In the genomic region with DNA sequence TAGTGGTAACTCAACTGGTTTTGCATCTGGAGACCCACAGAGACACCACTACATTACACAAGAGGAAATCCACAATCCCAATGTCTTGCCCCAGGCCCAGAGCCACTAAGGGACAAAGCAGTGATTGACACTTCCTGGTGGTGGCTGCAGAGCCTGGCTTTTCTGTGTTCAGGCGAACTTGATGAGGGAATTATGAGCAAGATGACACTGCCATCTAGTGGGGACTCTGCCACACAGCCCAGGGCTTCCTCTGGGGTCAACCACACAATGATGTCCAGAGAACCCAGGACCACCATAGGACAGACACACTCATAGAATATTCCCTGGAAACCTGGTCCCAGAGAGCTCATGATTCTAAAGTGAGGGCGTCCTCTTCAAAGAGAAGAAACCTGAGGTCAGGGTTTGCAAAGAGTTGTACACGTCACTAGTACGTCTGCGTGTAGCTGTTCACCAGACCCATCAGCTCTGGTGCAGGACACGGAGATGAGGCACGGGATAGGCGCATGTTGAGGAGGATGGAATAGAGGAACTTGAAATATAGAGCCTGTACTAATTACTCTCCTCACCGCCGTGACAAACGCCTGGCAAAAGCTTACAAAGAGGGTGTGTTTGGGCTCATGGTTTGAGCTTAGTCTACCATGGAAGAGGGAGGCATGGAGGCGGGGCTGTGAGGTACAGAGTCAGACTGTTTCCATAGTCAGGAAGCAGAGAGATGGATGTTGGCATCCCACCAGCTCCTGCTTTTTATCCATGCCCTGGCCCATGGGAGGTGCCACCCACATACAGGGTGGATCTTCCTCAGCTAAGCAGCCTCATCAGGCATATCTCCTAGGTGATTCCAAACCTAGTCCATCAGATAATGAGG, we compare ENCODE assay signal across 9 mouse cellular contexts. TPM values are rescaled to one million over a fixed set of nuclear protein-coding genes. Genes with fewer than 3 reads are reported as not detected.
DNase-seq lines count a peak whose midpoint lies in the region; ATAC-seq lines count a peak whose summit lies in the region.
"Had no signal": no experiment of that assay in that cellular context is flagged by ENCODE, and none has a peak within 500 bp of the region (broad histone marks: within the 10 kb centered on the region; RNA-seq: fewer than 3 reads in every experiment).

No protein-coding gene starts in this region.

- H3K9ac ChIP-seq in hindbrain, embryonic 12.5 days: no peak overlapping the region

- no peak overlapping the region for H3K27ac ChIP-seq in hindbrain, embryonic 12.5 days
- H3K27ac ChIP-seq: macrophage had no signal

- H3K4me1 ChIP-seq in hindbrain, embryonic 12.5 days: peaks cover 6% of the 10 kb centered on the region

- ATAC-seq in hindbrain, embryonic 12.5 days (ENCODE audit: low FRiP score): peak; percentile 84

- DNase-seq in NIH3T3 (ENCODE audit: low read depth): peak; percentile 82
- peak; percentile 71 for DNase-seq in cerebellum, adult 8-10 months
- peak; percentile 40 to 73 for DNase-seq in frontal cortex, postnatal 10 days (ENCODE audit: low spot score in 2 of 2)
- peak; percentile 77 for DNase-seq in layer of hippocampus, adult 9-11 months
- peak; percentile 68 to 79 for DNase-seq in lung, postnatal 4 days
- DNase-seq in right cerebral cortex, postnatal 10 days (ENCODE audit: low spot score in 2 of 2): peak; percentile 79 to 87
- DNase-seq in urinary bladder, postnatal 25 days (ENCODE audit: low spot score): peak; percentile 56

- H3K9me3 ChIP-seq in hindbrain, embryonic 12.5 days (replicated peaks): no peaks in the 10 kb centered on the region

- WGBS in hindbrain, embryonic 12.5 days: 60% methylated on average over 12 of the region's 12 CpGs

- H3K4me2 ChIP-seq in hindbrain, embryonic 12.5 days (replicated peaks): no peak overlapping the region

- H3K27me3 ChIP-seq in hindbrain, embryonic 12.5 days: no peaks in the 10 kb centered on the region

- H3K36me3 ChIP-seq in hindbrain, embryonic 12.5 days: no peaks in the 10 kb centered on the region

- H3K4me3 ChIP-seq in hindbrain, embryonic 12.5 days: no peak overlapping the region

RNA-seq across cellular contexts. Expression of a gene that starts 36.2 kb away (rescaled TPM):
- polyA plus RNA-seq in hindbrain, embryonic 12.5 days (2016; fragmentation: Nextera tagmentation; extraction: Ambion mirVana): 0.33 TPM in 1 of 2 replicates, not detected in the other

RNA-seq across cellular contexts. Expression of a gene that starts 36.9 kb away (rescaled TPM):
- polyA plus RNA-seq in hindbrain, embryonic 12.5 days (2016; fragmentation: Nextera tagmentation; extraction: Ambion mirVana): 0.44 and 0.66 TPM in 2 replicates
